Mouse (Mus musculus) layer of hippocampus, adult 18-20 months (tissue): Measurements from ENCODE around the gene Tspan5. TPM values are rescaled to one million over a fixed set of nuclear protein-coding genes. Genes with fewer than 3 reads are reported as not detected.

Source experiments
- DNase-seq, 2 experiments: peaks; one replicate each; pipeline ENCODE4 v3.0.0; 2022; ENCODE audit warnings: low spot score in 2 of 2
- long read RNA-seq: library from polyadenylated mRNA; stranded (forward); transcript quantifications from one replicate; pipeline ENCODE4 v2.0.0, GENCODE M21; 2021
- total RNA-seq, 2 experiments: library from RNA; stranded (reverse); gene quantifications; 2 replicates each; pipeline ENCODE4 v1.2.3; 2021

Gene Tspan5
- total RNA-seq = 100 to 1,000 TPM; 197 to 205 TPM
- long read RNA-seq, full-length matches to known transcripts = 350 of 412 reads
- long read RNA-seq, partial matches to known transcripts = 10 of 412 reads
- long read RNA-seq, other reads (novel, unspliced or antisense) = 52 of 412 reads

- DNase-seq = peak; percentile 75 to 85
Measured at GRCm38 (mm10) chr3:138741649-138742565, at the start of gene Tspan5. Gene Tspan5 (plus strand): TSS chr3:138742195.

- DNase-seq = no peak
Measured at GRCm38 (mm10) chr3:138692302-138692701, 49.7 kb upstream of the Tspan5 start.

GRCm38 (mm10) chr3:138703399-138703798 is 38.6 kb upstream of the Tspan5 start:
- no peak for DNase-seq

GRCm38 (mm10) chr3:138704469-138704868 is 37.5 kb upstream of the Tspan5 start:
- DNase-seq = no peak

- no peak for DNase-seq
Measured at GRCm38 (mm10) chr3:138705875-138706274, 36.1 kb upstream of the Tspan5 start.

GRCm38 (mm10) chr3:138709183-138709582 is 32.8 kb upstream of the Tspan5 start:
- DNase-seq = no peak

- DNase-seq = no peak
Measured at GRCm38 (mm10) chr3:138711971-138712370, 30.0 kb upstream of the Tspan5 start.

GRCm38 (mm10) chr3:138712452-138713140 is 29.4 kb upstream of the Tspan5 start:
- DNase-seq = peak; percentile 22 to 52

GRCm38 (mm10) chr3:138713141-138713540 is 28.9 kb upstream of the Tspan5 start:
- peak in 1 of 2 experiments; percentile 17 for DNase-seq

GRCm38 (mm10) chr3:138714788-138715187 is 27.2 kb upstream of the Tspan5 start:
- no peak for DNase-seq

GRCm38 (mm10) chr3:138715212-138715611 is 26.8 kb upstream of the Tspan5 start:
- DNase-seq = no peak

GRCm38 (mm10) chr3:138717040-138717439 is 25.0 kb upstream of the Tspan5 start:
- no peak for DNase-seq

GRCm38 (mm10) chr3:138722152-138722551 is 19.8 kb upstream of the Tspan5 start:
- DNase-seq = no peak

GRCm38 (mm10) chr3:138727571-138727970 is 14.4 kb upstream of the Tspan5 start:
- DNase-seq = no peak

GRCm38 (mm10) chr3:138728840-138729239 is 13.2 kb upstream of the Tspan5 start:
- no peak for DNase-seq

- DNase-seq = no peak
Measured at GRCm38 (mm10) chr3:138730812-138731211, 11.2 kb upstream of the Tspan5 start.

- DNase-seq = peak in 1 of 2 experiments; percentile 82
Measured at GRCm38 (mm10) chr3:138735760-138736159, 6.2 kb upstream of the Tspan5 start.

GRCm38 (mm10) chr3:138739150-138739700 is 2.8 kb upstream of the Tspan5 start:
- no peak for DNase-seq

GRCm38 (mm10) chr3:138740291-138740690 is 1.7 kb upstream of the Tspan5 start:
- no peak for DNase-seq

GRCm38 (mm10) chr3:138740843-138741540 is 1.0 kb upstream of the Tspan5 start:
- no peak for DNase-seq

GRCm38 (mm10) chr3:138742566-138742930 is 553 bp downstream of the Tspan5 start:
- DNase-seq = no peak
